Mouse (Mus musculus) hindbrain, embryonic 16.5 days (tissue): ENCODE results near the gene Saa2. TPM values are rescaled to one million over a fixed set of nuclear protein-coding genes. Genes with fewer than 3 reads are reported as not detected.
"Not testable (repeated sequence)": the region's sequence is repeated elsewhere in the genome, so short reads cannot be mapped to it uniquely, and the experiment has no call there.

Source experiments
- ATAC-seq: fragments of 200-750 bp; cut with Nextera tagmentation; 2 replicates; pipeline ENCODE4 v1.8.0; 2017; ENCODE audit warnings: moderate TSS enrichment, moderate library complexity
- H3K27ac ChIP-seq: fragments of 300-500 bp; sonication (generic); 2 replicates; pipeline ENCODE4 v1.5.1; 2014; ENCODE audit warnings: low read depth, mild to moderate bottlenecking, control low read depth, low read length, moderate library complexity
- H3K27me3 ChIP-seq: fragments of 300-500 bp; sonication (generic); replicated peaks from 2 replicates; pipeline ENCODE4 v1.6.1; 2014; ENCODE audit warnings: low read length; ENCODE audit not compliant: control insufficient read depth, insufficient read depth
- H3K36me3 ChIP-seq: fragments of 300-500 bp; sonication (generic); 2 replicates; pipeline ENCODE4 v1.6.1; 2014; ENCODE audit warnings: mild to moderate bottlenecking, low read length, moderate library complexity, mixed read lengths; ENCODE audit not compliant: control insufficient read depth, insufficient read depth
- H3K4me1 ChIP-seq: fragments of 300-500 bp; sonication (generic); 2 replicates; pipeline ENCODE4 v1.6.1; 2014; ENCODE audit warnings: low read depth, low read length; ENCODE audit not compliant: control insufficient read depth, insufficient read depth
- H3K4me2 ChIP-seq: fragments of 300-500 bp; sonication (generic); 2 replicates; pipeline ENCODE4 v1.6.1; 2014; ENCODE audit warnings: mild to moderate bottlenecking, low read length, control low read depth, moderate library complexity
- H3K4me3 ChIP-seq: fragments of 300-500 bp; sonication (generic); 2 replicates; pipeline ENCODE4 v1.5.1; 2014; ENCODE audit warnings: mild to moderate bottlenecking, low read length, control low read depth, moderate library complexity
- H3K9ac ChIP-seq: fragments of 300-500 bp; sonication (generic); 2 replicates; pipeline ENCODE4 v1.6.1; 2014; ENCODE audit warnings: low read depth, mild to moderate bottlenecking, control low read depth, low read length, moderate library complexity
- H3K9me3 ChIP-seq: fragments of 300-500 bp; sonication (generic); 2 replicates; pipeline ENCODE4 v1.6.1; 2014; ENCODE audit warnings: mild to moderate bottlenecking, low read length, moderate library complexity; ENCODE audit not compliant: control insufficient read depth
- WGBS: fragments of 180-500 bp; shearing (Covaris S2); extraction: QIAGEN DNeasy Blood & Tissue Kit; methylation state at CpG from one replicate; pipeline ENCODE4 v1.1.7; 2014; 5-methylcytosine and 5-hydroxymethylcytosine counted together
- polyA plus RNA-seq: library from polyadenylated mRNA; unstranded; fragments of >200 nt; fragmentation: Nextera tagmentation; extraction: Ambion mirVana; gene quantifications from 2 replicates; pipeline ENCODE4 v1.2.1, GENCODE M21; 2015

Saa2 gene
- polyA plus RNA-seq, 1 experiment from 2014 or later, result 0.58 TPM

DNA sequence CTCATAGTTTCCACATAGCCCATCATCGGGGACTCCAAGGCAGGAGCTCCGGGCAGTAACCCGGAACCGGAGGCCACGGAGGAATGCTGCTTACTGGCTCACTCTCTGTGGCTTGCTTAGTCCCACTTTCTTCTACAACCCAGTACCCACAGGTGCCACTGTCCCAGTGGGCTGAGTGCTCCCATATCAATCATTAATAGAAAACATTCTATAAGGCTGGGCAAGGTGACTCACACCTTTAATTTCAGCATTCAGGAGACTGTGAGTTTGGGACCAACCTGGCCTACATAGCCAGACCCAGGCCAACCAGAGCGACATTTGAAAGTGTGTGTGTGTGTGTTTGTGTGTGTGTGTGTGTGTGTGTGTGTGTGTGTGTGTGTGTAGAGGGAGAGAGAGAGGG lies 28.2 kb upstream of the Saa2 start:
- Histone ChIP-seq H3K9ac (no peak overlapping the region), H3K4me1 (no peaks in the 10 kb centered on the region), H3K27me3 (no peaks in the 10 kb centered on the region), H3K4me2 (no peak overlapping the region), H3K36me3 (no peaks in the 10 kb centered on the region), H3K4me3 (no peak overlapping the region), H3K9me3 (no peaks in the 10 kb centered on the region), H3K27ac (no peak overlapping the region)
- no peak for ATAC-seq
- WGBS, result 96% methylated on average over 6 of the region's 6 CpGs

DNA sequence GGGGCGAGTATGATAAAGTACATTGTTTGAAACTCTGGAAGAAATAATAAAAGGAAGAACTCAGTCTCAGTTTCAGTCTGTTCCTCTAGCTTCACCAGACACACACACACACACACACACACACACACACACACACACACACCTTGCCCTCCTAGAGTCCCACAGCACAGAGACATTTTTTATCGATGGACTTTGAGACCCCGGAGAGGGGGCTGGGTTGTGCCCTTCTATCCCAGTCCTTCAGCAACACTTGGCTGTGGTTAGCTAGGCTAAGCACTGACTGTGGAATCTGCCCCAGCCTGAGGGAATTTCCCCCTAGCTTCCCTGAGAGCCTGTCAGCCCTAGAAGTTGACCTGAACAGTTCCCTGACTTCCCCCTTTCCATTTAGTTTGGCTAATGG lies 27.7 kb upstream of the Saa2 start:
- Histone ChIP-seq H3K27ac (no peak overlapping the region), H3K27me3 (no peaks in the 10 kb centered on the region), H3K4me2 (no peak overlapping the region), H3K4me1 (no peaks in the 10 kb centered on the region), H3K9me3 (no peaks in the 10 kb centered on the region), H3K36me3 (no peaks in the 10 kb centered on the region), H3K9ac (no peak overlapping the region), H3K4me3 (no peak overlapping the region)
- ATAC-seq, result no peak
- WGBS, result 85% methylated on average over 3 of the region's 3 CpGs

GRCm38 (mm10) chr7:46724396-46724795 lies 27.2 kb upstream of the Saa2 start:
- no peak overlapping the region for H3K9ac ChIP-seq
- no peak overlapping the region for H3K4me2 ChIP-seq
- no peaks in the 10 kb centered on the region for H3K27me3 ChIP-seq
- WGBS, result 72% methylated on average over 5 of the region's 5 CpGs
- no peak overlapping the region for H3K4me3 ChIP-seq
- H3K4me1 ChIP-seq, result no peaks in the 10 kb centered on the region
- no peak overlapping the region for H3K27ac ChIP-seq
- no peaks in the 10 kb centered on the region for H3K9me3 ChIP-seq
- no peaks in the 10 kb centered on the region for H3K36me3 ChIP-seq
- no peak for ATAC-seq

DNA sequence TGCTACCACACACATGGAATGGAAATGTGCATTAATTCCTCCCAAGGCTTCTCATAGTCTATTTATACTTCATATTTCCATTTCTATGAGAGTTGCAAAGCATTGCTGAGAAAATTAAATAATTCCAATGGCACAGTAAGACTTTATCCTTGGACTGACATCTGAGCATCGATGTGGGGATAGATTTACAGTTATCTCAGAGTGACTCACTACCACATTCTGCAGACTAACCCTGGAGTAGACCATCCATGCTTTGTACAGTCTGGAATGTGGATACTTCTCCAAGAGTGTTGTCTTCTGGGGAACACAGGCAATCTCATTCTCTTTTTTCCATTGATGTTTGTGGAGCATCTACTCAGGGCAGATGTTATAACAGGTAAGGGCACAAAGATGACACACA lies 24.0 kb upstream of the Saa2 start:
- no peak overlapping the region for H3K27ac ChIP-seq
- WGBS, result 93% methylated on average over 1 of the region's 1 CpGs
- no peaks in the 10 kb centered on the region for H3K36me3 ChIP-seq
- no peaks in the 10 kb centered on the region for H3K4me1 ChIP-seq
- ATAC-seq, result no peak
- no peaks in the 10 kb centered on the region for H3K9me3 ChIP-seq
- no peak overlapping the region for H3K4me3 ChIP-seq
- no peaks in the 10 kb centered on the region for H3K27me3 ChIP-seq
- H3K4me2 ChIP-seq, result no peak overlapping the region
- H3K9ac ChIP-seq, result no peak overlapping the region

- WGBS, result 87% methylated on average over 4 of the region's 4 CpGs
- H3K4me3 ChIP-seq, result no peak within 1 kb of the TSS
- ATAC-seq, result no peak
- no peaks in the 10 kb centered on the region for H3K4me1 ChIP-seq
- no peaks in the 10 kb centered on the region for H3K36me3 ChIP-seq
- no peaks in the 10 kb centered on the region for H3K27me3 ChIP-seq
- H3K9me3 ChIP-seq, result no peaks in the 10 kb centered on the region
- H3K27ac ChIP-seq, result no peak within 1 kb of the TSS
- no peak within 1 kb of the TSS for H3K4me2 ChIP-seq
- H3K9ac ChIP-seq, result no peak within 1 kb of the TSS
Measured at GRCm38 (mm10) chr7:46732458-46732857, 19.1 kb upstream of the Saa2 start, which contains the start of gene Saa4. TSS of gene Saa4 (minus strand) at chr7:46732603.

DNA sequence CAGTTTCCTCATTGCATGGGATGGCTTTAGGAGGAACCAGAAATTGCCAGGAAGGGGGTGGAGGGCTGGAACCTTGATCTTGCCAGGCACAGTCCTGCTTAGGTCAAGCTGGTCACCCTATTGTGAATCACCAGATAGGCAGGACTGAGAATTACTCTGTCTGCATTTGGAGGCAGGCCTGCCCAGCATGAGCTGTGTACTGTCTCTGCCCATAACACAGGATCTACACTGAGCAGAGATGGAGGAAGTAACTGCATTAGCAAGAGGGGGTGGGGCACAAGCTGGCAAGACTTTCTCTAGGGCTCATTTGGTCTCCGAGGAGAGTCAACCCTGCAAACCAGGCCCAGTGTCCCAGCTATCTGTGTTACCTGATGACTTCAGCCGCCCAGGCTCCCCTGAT lies 16.6 kb upstream of the Saa2 start:
- no peak overlapping the region for H3K4me3 ChIP-seq
- no peaks in the 10 kb centered on the region for H3K4me1 ChIP-seq
- WGBS, result 89% methylated on average over 2 of the region's 2 CpGs
- H3K9ac ChIP-seq, result no peak overlapping the region
- no peak overlapping the region for H3K27ac ChIP-seq
- no peaks in the 10 kb centered on the region for H3K9me3 ChIP-seq
- no peak for ATAC-seq
- no peak overlapping the region for H3K4me2 ChIP-seq
- no peaks in the 10 kb centered on the region for H3K36me3 ChIP-seq
- H3K27me3 ChIP-seq, result no peaks in the 10 kb centered on the region

- H3K4me1 ChIP-seq, result no peaks in the 10 kb centered on the region
- 84% methylated on average over 12 of the region's 12 CpGs for WGBS
- H3K9ac ChIP-seq, result no peak overlapping the region
- no peaks in the 10 kb centered on the region for H3K36me3 ChIP-seq
- no peak overlapping the region for H3K27ac ChIP-seq
- H3K4me3 ChIP-seq, result no peak overlapping the region
- no peak for ATAC-seq
- no peaks in the 10 kb centered on the region for H3K9me3 ChIP-seq
- no peaks in the 10 kb centered on the region for H3K27me3 ChIP-seq
- no peak overlapping the region for H3K4me2 ChIP-seq
Measured at GRCm38 (mm10) chr7:46738561-46739460, 12.8 kb upstream of the Saa2 start.

GRCm38 (mm10) chr7:46740041-46740440 lies 11.5 kb upstream of the Saa2 start:
- H3K9ac ChIP-seq, H3K4me1 ChIP-seq, H3K9me3 ChIP-seq, H3K27me3 ChIP-seq, H3K4me3 ChIP-seq, H3K36me3 ChIP-seq, H3K27ac ChIP-seq, H3K4me2 ChIP-seq, ATAC-seq: not testable (repeated sequence)
- 89% methylated on average over 5 of the region's 5 CpGs for WGBS

DNA sequence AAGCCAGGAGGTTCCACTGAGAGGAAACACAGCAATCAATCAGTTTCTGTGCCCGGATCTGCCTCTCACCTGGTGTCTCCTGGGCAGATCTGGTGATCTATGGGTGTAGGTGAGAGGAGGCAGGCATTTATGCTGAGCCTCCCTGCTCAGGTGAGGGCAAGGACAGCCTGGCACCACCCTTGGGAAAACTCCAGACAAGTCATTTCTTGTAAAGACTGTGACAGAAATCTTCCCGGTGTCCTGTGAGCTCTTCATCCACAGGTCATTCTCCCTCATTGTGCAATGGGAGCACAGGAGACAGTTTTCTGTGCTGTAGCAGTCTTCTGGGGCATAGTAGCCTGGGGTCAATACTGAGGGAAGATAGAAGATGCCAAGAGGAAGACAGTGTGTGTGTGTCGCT lies 8.7 kb upstream of the Saa2 start, which contains the start of gene Saa1:
Saa1 (minus strand) TSS at position 101 of the 400 bp plus-strand sequence.
- H3K4me1 ChIP-seq, H3K4me3 ChIP-seq, H3K27ac ChIP-seq, H3K9me3 ChIP-seq, H3K27me3 ChIP-seq, ATAC-seq, H3K9ac ChIP-seq, H3K36me3 ChIP-seq, H3K4me2 ChIP-seq: not testable (repeated sequence)
- WGBS, result 86% methylated on average over 2 of the region's 3 CpGs
